Comparison of ENCODE assay signal across 33 mouse cellular contexts in genomic region chr16:74001331-74001730, GRCm38 (mm10).
DNase-seq lines count a peak whose midpoint lies in the region; ATAC-seq and TF ChIP-seq lines count a peak whose summit lies in the region.
"Had no signal": no experiment of that assay in that cellular context is flagged by ENCODE, and none has a peak within 500 bp of the region (broad histone marks: within the 10 kb centered on the region; RNA-seq: fewer than 3 reads in every experiment).

No protein-coding gene starts in this region.

- 0 out of 2 replicates have a peak, but pooled peaks have one; percentile 36 for ATAC-seq in forebrain, embryonic 16.5 days
- no peak for ATAC-seq in midbrain, postnatal 0 days (ENCODE audit: low FRiP score)
- ATAC-seq: hindbrain, postnatal 0 days; intestine, embryonic 16.5 days had no signal

- TF ChIP-seq CTCF in midbrain, postnatal 0 days (IDR thresholded peaks at IDR 0.05) = no peak

- WGBS in forebrain, embryonic 16.5 days = 15% methylated on average over 2 of the region's 2 CpGs
- 91% methylated on average over 2 of the region's 2 CpGs for WGBS in forebrain, embryonic 10.5 days
- WGBS in midbrain, postnatal 0 days = 46% methylated on average over 2 of the region's 2 CpGs
- 87% methylated on average over 2 of the region's 2 CpGs for WGBS in midbrain, embryonic 10.5 days

- no peaks in the 10 kb centered on the region for H3K4me1 ChIP-seq in forebrain, embryonic 16.5 days (replicated peaks; ENCODE audit: control insufficient read depth, insufficient read depth, low read length)
- H3K4me1 ChIP-seq in forebrain, embryonic 10.5 days = no peaks in the 10 kb centered on the region
- no peaks in the 10 kb centered on the region for H3K4me1 ChIP-seq in midbrain, postnatal 0 days (ENCODE audit: insufficient read depth, low read length)
- H3K4me1 ChIP-seq in midbrain, embryonic 10.5 days = no peaks in the 10 kb centered on the region
- H3K4me1 ChIP-seq: embryonic facial prominence, embryonic 13.5 days; hindbrain, embryonic 12.5 days; limb, embryonic 10.5 days; limb, embryonic 15.5 days; midbrain, embryonic 12.5 days had no signal

- DNase-seq in cerebellum, postnatal 10 days = peak; percentile 54 to 59
- no peak for DNase-seq in cerebellum, postnatal 25 days
- DNase-seq in forebrain, embryonic 10.5 days (ENCODE audit: extremely low spot score, low spot score) = no peak
- peak; percentile 14 for DNase-seq in midbrain, postnatal 0 days (ENCODE audit: low spot score)
- no peak for DNase-seq in midbrain, embryonic 10.5 days (ENCODE audit: low spot score)
- DNase-seq in heart, adult 8-10 months (ENCODE audit: low spot score) = no peak
- DNase-seq: adrenal gland, postnatal 14 days; cerebellum, adult 18-20 months; cerebellum, postnatal 36 days; embryo, embryonic 11 days; gastrocnemius, postnatal 25 days; heart, adult 11 months; heart, postnatal 36 days; kidney, adult 8-10 months; kidney, postnatal 4 days; layer of hippocampus, adult 9-11 months; lung, adult 2 months; lung, postnatal 14 days; right cerebral cortex, postnatal 25 days; spleen, adult 18-20 months; thymus, postnatal 14 days had no signal

- no peak overlapping the region for H3K4me2 ChIP-seq in forebrain, embryonic 16.5 days (ENCODE audit: low read length)
- H3K4me2 ChIP-seq in midbrain, postnatal 0 days (ENCODE audit: low read depth, low read length, poor library complexity, severe bottlenecking) = no peak overlapping the region
- H3K4me2 ChIP-seq: embryonic facial prominence, embryonic 13.5 days; heart, embryonic 11.5 days; hindbrain, embryonic 12.5 days; limb, embryonic 15.5 days; midbrain, embryonic 12.5 days had no signal

- H3K36me3 ChIP-seq in forebrain, embryonic 16.5 days (ENCODE audit: control insufficient read depth, insufficient read depth) = no peaks in the 10 kb centered on the region
- no peaks in the 10 kb centered on the region for H3K36me3 ChIP-seq in forebrain, embryonic 10.5 days (replicated peaks)
- no peaks in the 10 kb centered on the region for H3K36me3 ChIP-seq in midbrain, postnatal 0 days (ENCODE audit: insufficient read depth, low read length)
- no peaks in the 10 kb centered on the region for H3K36me3 ChIP-seq in midbrain, embryonic 10.5 days
- H3K36me3 ChIP-seq: embryonic facial prominence, embryonic 13.5 days; hindbrain, embryonic 12.5 days; limb, embryonic 15.5 days; midbrain, embryonic 12.5 days had no signal

- H3K9me3 ChIP-seq in forebrain, embryonic 16.5 days (ENCODE audit: control insufficient read depth, low read length) = no peaks in the 10 kb centered on the region
- no peaks in the 10 kb centered on the region for H3K9me3 ChIP-seq in forebrain, embryonic 10.5 days
- H3K9me3 ChIP-seq in midbrain, postnatal 0 days (ENCODE audit: low read length) = no peaks in the 10 kb centered on the region
- no peaks in the 10 kb centered on the region for H3K9me3 ChIP-seq in midbrain, embryonic 10.5 days (replicated peaks)
- H3K9me3 ChIP-seq: embryonic facial prominence, embryonic 13.5 days; hindbrain, embryonic 12.5 days; limb, embryonic 10.5 days; limb, embryonic 15.5 days; midbrain, embryonic 12.5 days had no signal

- no peak overlapping the region for H3K4me3 ChIP-seq in forebrain, embryonic 16.5 days (replicated peaks; ENCODE audit: low read length)
- no peak overlapping the region for H3K4me3 ChIP-seq in forebrain, embryonic 10.5 days
- H3K4me3 ChIP-seq in midbrain, postnatal 0 days (ENCODE audit: low read depth, low read length) = no peak overlapping the region
- no peak overlapping the region for H3K4me3 ChIP-seq in midbrain, embryonic 10.5 days
- H3K4me3 ChIP-seq: embryonic facial prominence, embryonic 13.5 days; erythroblast, embryonic 14.5 days; hindbrain, embryonic 12.5 days; limb, embryonic 10.5 days; limb, embryonic 15.5 days; midbrain, embryonic 12.5 days had no signal

- no peak overlapping the region for H3K9ac ChIP-seq in forebrain, embryonic 16.5 days (replicated peaks; ENCODE audit: low read depth, low read length)
- H3K9ac ChIP-seq in midbrain, postnatal 0 days (replicated peaks; ENCODE audit: low read length, poor library complexity, severe bottlenecking) = no peak overlapping the region
- H3K9ac ChIP-seq: embryonic facial prominence, embryonic 13.5 days; hindbrain, embryonic 12.5 days; limb, embryonic 15.5 days; liver, embryonic 14.5 days; midbrain, embryonic 12.5 days had no signal

- H3K27me3 ChIP-seq in forebrain, embryonic 16.5 days (replicated peaks; ENCODE audit: control insufficient read depth, insufficient read depth, low read length) = no peaks in the 10 kb centered on the region
- H3K27me3 ChIP-seq in forebrain, embryonic 10.5 days (ENCODE audit: poor library complexity, severe bottlenecking) = no peaks in the 10 kb centered on the region
- no peaks in the 10 kb centered on the region for H3K27me3 ChIP-seq in midbrain, postnatal 0 days (ENCODE audit: insufficient read depth, low read length)
- H3K27me3 ChIP-seq in midbrain, embryonic 10.5 days (ENCODE audit: low read depth, poor library complexity, severe bottlenecking) = no peaks in the 10 kb centered on the region
- H3K27me3 ChIP-seq: embryonic facial prominence, embryonic 13.5 days; hindbrain, embryonic 12.5 days; limb, embryonic 15.5 days; midbrain, embryonic 12.5 days had no signal

- H3K27ac ChIP-seq in forebrain, embryonic 16.5 days (ENCODE audit: low read length) = no peak overlapping the region
- no peak overlapping the region for H3K27ac ChIP-seq in forebrain, embryonic 10.5 days
- H3K27ac ChIP-seq in midbrain, postnatal 0 days (ENCODE audit: low read depth, low read length) = no peak overlapping the region
- H3K27ac ChIP-seq in midbrain, embryonic 10.5 days (replicated peaks) = no peak overlapping the region
- H3K27ac ChIP-seq: embryonic facial prominence, embryonic 13.5 days; hindbrain, embryonic 12.5 days; hindbrain, postnatal 0 days; kidney, postnatal 0 days; limb, embryonic 10.5 days; limb, embryonic 15.5 days; liver, embryonic 14.5 days; midbrain, embryonic 12.5 days had no signal

Comparison
In these comparisons a context has a peak if more than half of its experiments do, and no peak if none do; other contexts are left out.
1. DNase-seq: peak in cerebellum, postnatal 10 days (2 of 2) and midbrain, postnatal 0 days (single experiment); none in cerebellum, postnatal 25 days (0 of 2), forebrain, embryonic 10.5 days (single experiment), midbrain, embryonic 10.5 days (single experiment) and heart, adult 8-10 months (single experiment).